ENCODE assay signal across 19 mouse cellular contexts in the genomic region with DNA sequence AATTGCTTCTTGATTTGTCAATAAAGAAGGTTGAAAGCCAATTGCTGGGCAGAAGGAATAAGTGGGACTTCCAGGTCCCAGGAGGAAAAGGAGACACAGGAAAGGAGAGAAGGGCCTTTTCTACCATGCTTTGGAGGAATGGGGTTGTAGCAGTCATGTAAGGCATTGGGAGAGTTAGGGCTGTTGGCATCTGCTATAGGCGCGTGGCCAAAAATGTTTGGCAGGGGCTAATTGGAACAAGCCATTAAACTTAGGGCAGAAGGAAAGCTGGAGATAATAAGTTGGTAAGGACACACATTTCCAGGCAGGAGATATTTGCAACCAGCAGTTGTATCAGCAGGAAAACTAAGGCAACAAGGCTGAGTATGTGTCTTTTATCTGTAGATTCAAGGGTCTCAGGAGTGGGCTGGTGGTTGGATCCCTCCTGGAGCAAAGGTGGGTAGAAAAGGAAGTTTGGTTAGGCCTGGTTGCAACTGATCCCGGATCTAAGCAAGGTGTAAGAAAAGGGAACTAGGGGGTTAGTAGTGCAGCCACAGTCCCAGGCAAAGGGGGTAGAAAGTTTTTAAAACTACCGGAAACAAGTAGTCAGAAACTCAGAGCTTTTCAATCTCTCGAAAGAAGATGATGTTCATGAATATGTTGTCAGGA. TPM values are rescaled to one million over a fixed set of nuclear protein-coding genes. Genes with fewer than 3 reads are reported as not detected.
DNase-seq lines count a peak whose midpoint lies in the region; ATAC-seq lines count a peak whose summit lies in the region.
"Had no signal": no experiment of that assay in that cellular context is flagged by ENCODE, and none has a peak within 500 bp of the region (broad histone marks: within the 10 kb centered on the region; RNA-seq: fewer than 3 reads in every experiment).

No protein-coding gene starts in this region.

- H3K27ac ChIP-seq in neural tube, embryonic 15.5 days (replicated peaks), result no peak overlapping the region
- H3K27ac ChIP-seq: embryonic facial prominence, embryonic 13.5 days; forebrain, embryonic 15.5 days; hindbrain, embryonic 12.5 days; limb, embryonic 15.5 days; lung, embryonic 15.5 days had no signal

- no peak overlapping the region for H3K4me3 ChIP-seq in neural tube, embryonic 15.5 days (replicated peaks)
- H3K4me3 ChIP-seq: embryonic facial prominence, embryonic 13.5 days; forebrain, embryonic 15.5 days; hindbrain, embryonic 12.5 days; limb, embryonic 15.5 days; lung, embryonic 15.5 days had no signal

- H3K27me3 ChIP-seq in neural tube, embryonic 15.5 days (replicated peaks), result no peaks in the 10 kb centered on the region
- H3K27me3 ChIP-seq: embryonic facial prominence, embryonic 13.5 days; forebrain, embryonic 15.5 days; lung, embryonic 15.5 days had no signal

- 92% methylated on average over 5 of the region's 5 CpGs for WGBS in neural tube, embryonic 15.5 days

- ATAC-seq in cerebellum, adult (ENCODE audit: insufficient number of reproducible peaks, low FRiP score, low TSS enrichment), result no peak
- ATAC-seq in frontal cortex, adult (ENCODE audit: low TSS enrichment), result no peak
- no peak for ATAC-seq in neural tube, embryonic 15.5 days (ENCODE audit: low FRiP score)
- ATAC-seq: forebrain, embryonic 15.5 days had no signal

- H3K4me2 ChIP-seq in neural tube, embryonic 15.5 days, result no peak overlapping the region
- H3K4me2 ChIP-seq: embryonic facial prominence, embryonic 13.5 days; forebrain, embryonic 15.5 days; hindbrain, embryonic 12.5 days; limb, embryonic 15.5 days; lung, embryonic 15.5 days had no signal

- no peak overlapping the region for H3K9ac ChIP-seq in neural tube, embryonic 15.5 days (replicated peaks)
- H3K9ac ChIP-seq: embryonic facial prominence, embryonic 13.5 days; forebrain, embryonic 15.5 days; hindbrain, embryonic 12.5 days; limb, embryonic 15.5 days; lung, embryonic 15.5 days had no signal

- H3K9me3 ChIP-seq in neural tube, embryonic 15.5 days (replicated peaks), result no peaks in the 10 kb centered on the region
- H3K9me3 ChIP-seq: embryonic facial prominence, embryonic 13.5 days; forebrain, embryonic 15.5 days; hindbrain, embryonic 12.5 days; limb, embryonic 15.5 days; lung, embryonic 15.5 days had no signal

- H3K4me1 ChIP-seq in neural tube, embryonic 15.5 days, result no peaks in the 10 kb centered on the region
- H3K4me1 ChIP-seq: embryonic facial prominence, embryonic 13.5 days; hindbrain, embryonic 12.5 days; limb, embryonic 15.5 days; lung, embryonic 15.5 days had no signal

- intact Hi-C loops in heart, postnatal 10 days (cut with DNase I), result no loop called here

- no peaks in the 10 kb centered on the region for H3K36me3 ChIP-seq in neural tube, embryonic 15.5 days
- H3K36me3 ChIP-seq: embryonic facial prominence, embryonic 13.5 days; forebrain, embryonic 15.5 days; hindbrain, embryonic 12.5 days; limb, embryonic 15.5 days; lung, embryonic 15.5 days had no signal

- DNase-seq in cerebellum, postnatal 25 days, result peak; percentile 14 to 47
- peak; percentile 40 to 47 for DNase-seq in right cerebral cortex, postnatal 10 days (ENCODE audit: low spot score in 2 of 2)
- no peak for DNase-seq in right cerebral cortex, adult 18-20 months
- DNase-seq in heart, postnatal 10 days, result peak; percentile 76 to 79
- DNase-seq in frontal cortex, postnatal 14 days (ENCODE audit: low spot score in 2 of 2), result no peak
- DNase-seq: cerebellum, adult 2 months; kidney, adult 2 months; retina, postnatal 1 day; thymus, postnatal 14 days had no signal

RNA-seq across cellular contexts. Expression of a gene that starts 40.1 kb away (rescaled TPM):
- total RNA-seq in heart, postnatal 10 days (2021), result under 1 TPM; 0.40 to 0.48 TPM
- 1.3 TPM in 1 of 2 replicates, not detected in the other for polyA plus RNA-seq in neural tube, embryonic 15.5 days (2015; fragmentation: Nextera tagmentation; extraction: Ambion mirVana)
- total RNA-seq: adrenal gland, adult 18-20 months had no signal
- polyA plus RNA-seq: C2C12 had no signal

Comparison
In these comparisons a context has a peak if more than half of its experiments do, and no peak if none do; other contexts are left out.
1. DNase-seq: peak in cerebellum, postnatal 25 days (2 of 2), right cerebral cortex, postnatal 10 days (2 of 2) and heart, postnatal 10 days (2 of 2); none in right cerebral cortex, adult 18-20 months (single experiment) and frontal cortex, postnatal 14 days (0 of 2).